Mouse (Mus musculus) right cerebral cortex, adult 2 months (tissue): ENCODE data around the gene Gm21394.
"Not testable (repeated sequence)": the region's sequence is repeated elsewhere in the genome, so short reads cannot be mapped to it uniquely, and the experiment has no call there.

Source experiments
- DNase-seq, 2 experiments: peaks; one replicate each; pipeline ENCODE4 v3.0.0; 2021 to 2022; ENCODE audit warnings: low spot score in 2 of 2

The Gm21394 gene

DNA sequence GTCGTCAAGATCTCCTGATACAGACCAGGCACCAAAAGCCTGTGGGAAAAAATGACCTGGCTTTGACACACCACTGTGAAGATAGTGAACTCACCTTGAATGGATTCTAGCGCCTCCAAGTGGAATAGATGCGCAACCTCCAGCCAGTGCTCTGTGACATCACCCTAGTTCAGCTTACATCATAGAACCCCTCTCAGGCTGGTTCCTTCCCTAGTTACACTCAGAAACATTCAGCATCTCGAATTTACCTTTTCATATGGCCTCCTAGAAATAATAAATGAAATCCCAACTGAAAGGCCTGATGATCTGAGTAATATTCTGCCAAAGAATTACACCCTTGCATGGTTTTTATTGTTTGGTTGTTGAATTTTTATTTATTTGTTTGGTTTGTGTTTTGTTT, at the start of gene Gm21394:
Gene Gm21394, minus strand, starts transcription at position 101 of the 400 bp plus-strand sequence.
- DNase-seq: not testable (repeated sequence)
